Comparison of ENCODE assay signal across 24 mouse cellular contexts in the genomic region with DNA sequence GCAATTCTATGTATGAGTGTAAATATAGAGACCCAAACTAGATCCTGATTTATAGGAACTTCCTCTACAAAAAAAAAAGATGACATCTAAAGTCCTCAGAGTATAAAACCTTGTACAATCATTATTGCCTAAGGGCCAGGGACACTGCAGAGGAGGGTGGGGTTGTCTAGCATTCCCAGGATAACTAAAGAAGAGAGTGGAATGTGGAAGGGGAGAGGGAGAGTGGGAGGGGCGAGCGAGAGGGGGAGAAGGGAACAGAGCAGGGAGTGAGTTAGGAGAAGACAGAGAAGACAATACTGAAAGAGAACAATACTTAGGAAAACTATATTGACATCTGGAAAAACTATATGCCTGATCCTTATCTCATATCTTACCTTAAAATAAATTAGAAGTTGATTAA.
DNase-seq lines count a peak whose midpoint lies in the region; ATAC-seq and TF ChIP-seq lines count a peak whose summit lies in the region.
"Had no signal": no experiment of that assay in that cellular context is flagged by ENCODE, and none has a peak within 500 bp of the region (broad histone marks: within the 10 kb centered on the region; RNA-seq: fewer than 3 reads in every experiment).

No protein-coding gene starts in this region.

- 6% methylated on average over 2 of the region's 2 CpGs for WGBS in lung, postnatal 0 days
- 57% methylated on average over 2 of the region's 2 CpGs for WGBS in lung, adult 2 months

- DNase-seq in lung, postnatal 0 days (ENCODE audit: low spot score): no peak
- no peak for DNase-seq in lung, adult 2 months
- DNase-seq in ES-CJ7 (ENCODE audit: low read depth, low spot score): peak; percentile 61
- peak; percentile 28 for DNase-seq in Muller cell, postnatal 12 days (ENCODE audit: inconsistent ontology term)
- DNase-seq in embryo, embryonic 11 days: peak; percentile 21
- no peak for DNase-seq in gastrocnemius, postnatal 4 days (ENCODE audit: low spot score in 2 of 2)
- no peak for DNase-seq in kidney, postnatal 14 days
- DNase-seq: adrenal gland, postnatal 14 days; cerebellum, adult 2 months; cerebellum, postnatal 25 days; forebrain, postnatal 0 days; gastrocnemius, postnatal 25 days; heart, adult 2 months; liver, postnatal 0 days; right cerebral cortex, postnatal 14 days; thymus, adult 2 months had no signal

- H3K4me2 ChIP-seq in lung, postnatal 0 days (replicated peaks; ENCODE audit: low read depth, low read length): no peak overlapping the region
- H3K4me2 ChIP-seq: kidney, embryonic 15.5 days; limb, embryonic 12.5 days; liver, embryonic 11.5 days; midbrain, embryonic 12.5 days had no signal

- no peaks in the 10 kb centered on the region for H3K4me1 ChIP-seq in lung, postnatal 0 days (ENCODE audit: insufficient read depth, low read depth, low read length)
- no peaks in the 10 kb centered on the region for H3K4me1 ChIP-seq in lung, adult 2 months (ENCODE audit: control insufficient read depth, insufficient read depth, low read length)
- H3K4me1 ChIP-seq: limb, embryonic 12.5 days; midbrain, embryonic 12.5 days had no signal

- no peaks in the 10 kb centered on the region for H3K9me3 ChIP-seq in lung, postnatal 0 days (ENCODE audit: low read length)
- H3K9me3 ChIP-seq: kidney, embryonic 15.5 days; limb, embryonic 12.5 days; midbrain, embryonic 12.5 days had no signal

- TF ChIP-seq CTCF in lung, postnatal 0 days (IDR thresholded peaks at IDR 0.05): no peak
- TF ChIP-seq CTCF in lung, adult 2 months (IDR thresholded peaks at IDR 0.05; ENCODE audit: insufficient read depth, low read length): no peak

- H3K9ac ChIP-seq in lung, postnatal 0 days (replicated peaks; ENCODE audit: low read depth): no peak overlapping the region
- H3K9ac ChIP-seq: forebrain, postnatal 0 days; kidney, embryonic 15.5 days; limb, embryonic 12.5 days; liver, postnatal 0 days; midbrain, embryonic 12.5 days had no signal

- no peaks in the 10 kb centered on the region for H3K27me3 ChIP-seq in lung, postnatal 0 days (replicated peaks; ENCODE audit: insufficient read depth, low read length)
- H3K27me3 ChIP-seq: kidney, embryonic 15.5 days; limb, embryonic 12.5 days; midbrain, embryonic 12.5 days had no signal

- TF ChIP-seq POLR2A in lung, adult 2 months (IDR thresholded peaks at IDR 0.05; ENCODE audit: borderline replicate concordance, extremely low read depth, low read depth, low read length): no peak

- H3K4me3 ChIP-seq in lung, postnatal 0 days (ENCODE audit: low read depth, low read length): no peak overlapping the region
- H3K4me3 ChIP-seq in lung, adult 2 months (replicated peaks; ENCODE audit: extremely low read depth, low read depth, low read length): no peak overlapping the region
- H3K4me3 ChIP-seq: heart, adult 2 months; kidney, embryonic 15.5 days; layer of hippocampus, adult 2 months; limb, embryonic 12.5 days; midbrain, embryonic 12.5 days had no signal

- ATAC-seq in lung, postnatal 0 days: peak; percentile 53; the same call in 1 of the 2 replicates
- ATAC-seq: forebrain, postnatal 0 days; hindbrain, postnatal 0 days; liver, postnatal 0 days had no signal

- no peak overlapping the region for H3K27ac ChIP-seq in lung, postnatal 0 days (ENCODE audit: low read length)
- H3K27ac ChIP-seq: heart, adult 2 months; hindbrain, postnatal 0 days; kidney, embryonic 15.5 days; layer of hippocampus, adult 2 months; limb, embryonic 12.5 days; macrophage; midbrain, embryonic 12.5 days; stomach, postnatal 0 days had no signal

- H3K36me3 ChIP-seq in lung, postnatal 0 days (ENCODE audit: insufficient read depth, low read length): no peaks in the 10 kb centered on the region
- H3K36me3 ChIP-seq: kidney, embryonic 15.5 days; limb, embryonic 12.5 days; midbrain, embryonic 12.5 days had no signal

- TF ChIP-seq EP300 in lung, postnatal 0 days (IDR thresholded peaks at IDR 0.05): peak; percentile 42; the same call in 1 of the 2 replicates

Comparison
In these comparisons a context has a peak if more than half of its experiments do, and no peak if none do; other contexts are left out.
1. DNase-seq: peak in ES-CJ7 (single experiment), Muller cell, postnatal 12 days (single experiment) and embryo, embryonic 11 days (single experiment); none in lung, postnatal 0 days (single experiment), lung, adult 2 months (single experiment), gastrocnemius, postnatal 4 days (0 of 2) and kidney, postnatal 14 days (single experiment).